Mouse (Mus musculus): ENCODE results near the gene Tent5c. TPM values are rescaled to one million over a fixed set of nuclear protein-coding genes. Genes with fewer than 3 reads are reported as not detected.

Gene Tent5c
- polyA plus RNA-seq, 1 experiment from 2014 or later = 3.8 TPM

DNA sequence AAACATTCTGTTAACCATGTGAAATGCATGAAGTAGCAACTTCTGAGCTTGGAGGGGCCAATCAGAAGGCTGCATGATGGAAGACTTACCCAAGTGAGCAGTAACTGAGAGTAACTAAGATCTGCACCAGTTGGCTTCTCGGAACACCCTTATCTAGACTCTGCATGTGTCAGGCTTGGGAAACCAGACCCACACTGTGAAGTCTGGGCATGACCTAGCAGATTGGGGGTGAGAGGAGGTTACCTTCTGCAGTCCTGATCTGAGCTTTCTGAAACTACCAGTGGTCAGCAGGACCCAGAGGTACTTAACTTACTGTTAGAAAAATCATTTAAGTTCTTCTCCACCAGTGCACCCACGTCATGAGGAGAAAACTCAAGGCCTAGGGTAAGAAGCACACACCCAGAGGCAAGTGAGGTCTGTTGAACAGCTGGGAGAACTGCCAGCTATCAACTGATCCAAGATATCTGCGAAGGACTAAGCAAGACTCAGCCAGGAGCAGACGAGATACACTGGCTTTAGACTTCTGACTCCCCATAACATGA lies 50.6 kb downstream of the Tent5c start:
- Histone ChIP-seq H3K27me3 (ENCODE audit: insufficient read depth, low read length) (no peaks in the 10 kb centered on the region), H3K4me2 (ENCODE audit: low read length) (no peak overlapping the region)

DNA sequence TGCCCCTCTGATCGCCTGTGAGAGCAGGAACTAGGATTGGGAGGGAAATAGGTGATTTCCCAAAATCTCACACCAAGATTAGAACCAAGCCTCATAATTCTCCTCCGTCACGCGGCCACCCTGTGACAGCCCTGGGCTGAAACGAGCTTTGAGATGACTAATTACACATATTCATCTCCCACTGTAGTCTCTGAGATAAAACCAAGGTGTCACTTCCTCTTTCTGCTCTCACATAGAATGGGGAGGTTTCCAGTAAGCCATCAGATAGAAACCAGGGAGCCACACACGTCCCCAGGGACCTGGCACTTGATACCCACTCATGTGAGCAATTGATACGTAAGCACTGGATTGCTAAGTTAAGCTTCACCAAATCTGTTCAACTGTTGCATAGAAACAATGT lies 52.4 kb downstream of the Tent5c start:
- ATAC-seq (replicated peaks; ENCODE audit: low FRiP score, low read depth) = no peak
- H3K9ac ChIP-seq (ENCODE audit: low read depth, low read length) = no peak overlapping the region
- no peak for DNase-seq (ENCODE audit: low spot score)
- no peak overlapping the region for H3K27ac ChIP-seq
- H3K4me2 ChIP-seq (ENCODE audit: low read length) = no peak overlapping the region
- no peaks in the 10 kb centered on the region for H3K4me1 ChIP-seq (replicated peaks; ENCODE audit: insufficient read depth, low read length)
- H3K36me3 ChIP-seq (ENCODE audit: insufficient read depth, low read length) = no peaks in the 10 kb centered on the region
- H3K9me3 ChIP-seq (replicated peaks; ENCODE audit: low read length) = no peaks in the 10 kb centered on the region
- H3K4me3 ChIP-seq (replicated peaks; ENCODE audit: low read depth, low read length) = no peak overlapping the region
- WGBS = 75% methylated on average over 7 of the region's 7 CpGs
- no peaks in the 10 kb centered on the region for H3K27me3 ChIP-seq (ENCODE audit: insufficient read depth, low read length)
- TF ChIP-seq CTCF (IDR thresholded peaks at IDR 0.05; ENCODE audit: low read depth) = no peak

More for the DNA sequence above, 50.6 kb downstream of the Tent5c start:
- Histone ChIP-seq H3K9ac (ENCODE audit: low read depth, low read length) (no peak overlapping the region), H3K36me3 (ENCODE audit: insufficient read depth, low read length) (no peaks in the 10 kb centered on the region), H3K4me3 (replicated peaks; ENCODE audit: low read depth, low read length) (no peak overlapping the region), H3K9me3 (replicated peaks; ENCODE audit: low read length) (no peaks in the 10 kb centered on the region), H3K27ac (no peak overlapping the region), H3K4me1 (replicated peaks; ENCODE audit: insufficient read depth, low read length) (no peaks in the 10 kb centered on the region)
- TF ChIP-seq CTCF (IDR thresholded peaks at IDR 0.05; ENCODE audit: low read depth) = no peak
- ATAC-seq (replicated peaks; ENCODE audit: low FRiP score, low read depth) (no peak), DNase-seq (ENCODE audit: low spot score) (no peak)
- 70% methylated on average over 4 of the region's 4 CpGs for WGBS

DNA sequence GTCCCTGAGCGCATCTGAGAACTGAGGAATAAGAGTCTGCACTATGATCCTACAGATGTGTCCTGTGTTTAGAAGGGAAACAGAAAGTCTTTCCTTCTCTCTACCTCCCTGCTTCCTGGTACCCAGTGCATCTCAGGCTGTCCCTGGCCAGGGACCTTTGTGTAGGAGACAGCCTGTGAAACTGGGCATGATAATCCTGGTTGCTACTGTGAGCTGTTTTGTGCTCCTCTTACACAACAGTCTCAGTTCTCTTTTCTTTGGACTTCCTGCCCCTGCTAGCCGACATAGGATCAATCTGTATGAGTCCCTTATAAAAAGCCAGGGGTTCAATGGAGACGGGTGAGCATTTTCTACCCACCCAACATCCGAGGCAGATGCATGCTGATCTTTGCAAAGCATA lies 57.4 kb downstream of the Tent5c start:
- Histone ChIP-seq H3K9me3 (replicated peaks; ENCODE audit: low read length) (no peaks in the 10 kb centered on the region), H3K9ac (ENCODE audit: low read depth, low read length) (no peak overlapping the region), H3K27me3 (ENCODE audit: insufficient read depth, low read length) (no peaks in the 10 kb centered on the region), H3K4me3 (replicated peaks; ENCODE audit: low read depth, low read length) (no peak overlapping the region), H3K4me2 (ENCODE audit: low read length) (no peak overlapping the region), H3K36me3 (ENCODE audit: insufficient read depth, low read length) (no peaks in the 10 kb centered on the region), H3K4me1 (replicated peaks; ENCODE audit: insufficient read depth, low read length) (no peaks in the 10 kb centered on the region), H3K27ac (no peak overlapping the region)
- DNase-seq (ENCODE audit: low spot score) (no peak), ATAC-seq (replicated peaks; ENCODE audit: low FRiP score, low read depth) (no peak)
- no peak for TF ChIP-seq CTCF (IDR thresholded peaks at IDR 0.05; ENCODE audit: low read depth)
- 84% methylated on average over 4 of the region's 4 CpGs for WGBS

DNA sequence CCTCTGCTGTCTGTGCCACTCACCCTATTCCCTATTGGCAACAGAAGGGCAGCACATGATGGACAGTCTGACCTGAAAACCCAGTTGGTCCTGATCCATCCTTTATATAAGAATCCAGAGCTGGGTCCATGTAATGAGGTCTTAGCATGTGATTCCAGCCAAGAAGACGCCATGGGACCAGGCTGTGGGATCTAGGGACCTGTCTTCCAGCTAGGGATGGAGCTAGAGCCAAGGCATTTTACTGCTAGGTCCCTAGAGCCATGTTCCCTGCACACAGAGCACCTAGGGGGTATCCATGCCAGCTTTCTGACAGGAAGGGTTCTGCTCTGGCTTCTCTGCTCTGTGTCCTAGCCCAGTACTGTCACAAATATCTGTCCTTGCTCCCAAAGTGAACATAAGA lies 58.4 kb downstream of the Tent5c start:
- ATAC-seq (replicated peaks; ENCODE audit: low FRiP score, low read depth) = no peak
- Histone ChIP-seq H3K27me3 (ENCODE audit: insufficient read depth, low read length) (no peaks in the 10 kb centered on the region), H3K9ac (ENCODE audit: low read depth, low read length) (no peak overlapping the region), H3K9me3 (replicated peaks; ENCODE audit: low read length) (no peaks in the 10 kb centered on the region), H3K36me3 (ENCODE audit: insufficient read depth, low read length) (no peaks in the 10 kb centered on the region), H3K4me2 (ENCODE audit: low read length) (no peak overlapping the region), H3K4me3 (replicated peaks; ENCODE audit: low read depth, low read length) (no peak overlapping the region), H3K4me1 (replicated peaks; ENCODE audit: insufficient read depth, low read length) (no peaks in the 10 kb centered on the region), H3K27ac (no peak overlapping the region)
- no peak for DNase-seq (ENCODE audit: low spot score)
- TF ChIP-seq CTCF (IDR thresholded peaks at IDR 0.05; ENCODE audit: low read depth) = no peak
- 91% methylated on average over 1 of the region's 1 CpGs for WGBS

DNA sequence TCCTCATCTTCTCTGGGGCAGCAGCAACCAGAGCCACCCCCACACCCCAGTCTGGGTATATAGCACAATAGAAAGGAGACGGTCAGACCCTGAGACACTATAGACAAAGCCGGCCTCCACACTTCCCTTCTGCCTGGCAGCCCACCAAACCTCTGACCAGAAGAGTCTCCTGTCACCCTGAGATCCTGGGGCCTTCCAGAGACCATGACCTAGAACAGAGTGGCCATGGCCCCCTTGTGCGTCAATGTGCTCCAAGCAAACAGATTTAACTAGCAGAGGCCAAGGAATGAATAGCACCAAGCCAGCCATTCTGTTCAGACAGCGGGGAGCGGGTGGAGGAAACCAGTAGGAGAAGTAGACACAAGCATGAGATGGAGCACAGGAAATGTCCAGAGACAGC lies 59.0 kb downstream of the Tent5c start:
- no peak overlapping the region for H3K4me3 ChIP-seq (replicated peaks; ENCODE audit: low read depth, low read length)
- WGBS = 79% methylated on average over 5 of the region's 5 CpGs
- H3K9me3 ChIP-seq (replicated peaks; ENCODE audit: low read length) = no peaks in the 10 kb centered on the region
- no peaks in the 10 kb centered on the region for H3K4me1 ChIP-seq (replicated peaks; ENCODE audit: insufficient read depth, low read length)
- H3K27me3 ChIP-seq (ENCODE audit: insufficient read depth, low read length) = no peaks in the 10 kb centered on the region
- H3K9ac ChIP-seq (ENCODE audit: low read depth, low read length) = no peak overlapping the region
- no peak for DNase-seq (ENCODE audit: low spot score)
- H3K36me3 ChIP-seq (ENCODE audit: insufficient read depth, low read length) = no peaks in the 10 kb centered on the region
- no peak for ATAC-seq (replicated peaks; ENCODE audit: low FRiP score, low read depth)
- no peak overlapping the region for H3K27ac ChIP-seq
- TF ChIP-seq CTCF (IDR thresholded peaks at IDR 0.05; ENCODE audit: low read depth) = no peak
- H3K4me2 ChIP-seq (ENCODE audit: low read length) = no peak overlapping the region

DNA sequence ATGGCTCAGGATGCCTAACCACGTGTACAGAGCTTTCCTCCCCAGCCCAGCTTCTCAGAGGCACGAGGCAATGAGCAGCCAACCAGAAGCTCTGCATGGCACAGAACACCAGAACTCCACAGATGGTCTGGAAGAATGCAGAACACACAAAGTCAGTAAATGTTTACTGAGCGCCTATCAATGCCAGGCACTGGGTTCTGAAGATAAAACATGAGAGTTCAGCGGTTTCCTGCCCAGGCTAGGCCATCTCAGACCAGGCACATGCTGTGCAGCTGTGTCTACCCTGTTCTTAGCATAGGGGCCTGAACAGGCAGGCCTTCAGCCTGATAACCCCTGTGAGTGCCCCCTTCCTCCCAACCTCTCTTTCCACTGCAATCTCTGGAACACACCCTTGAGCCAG lies 59.5 kb downstream of the Tent5c start:
- H3K27ac ChIP-seq = no peak overlapping the region
- WGBS = 83% methylated on average over 4 of the region's 4 CpGs
- no peak for DNase-seq (ENCODE audit: low spot score)
- H3K9ac ChIP-seq (ENCODE audit: low read depth, low read length) = no peak overlapping the region
- no peaks in the 10 kb centered on the region for H3K9me3 ChIP-seq (replicated peaks; ENCODE audit: low read length)
- no peaks in the 10 kb centered on the region for H3K36me3 ChIP-seq (ENCODE audit: insufficient read depth, low read length)
- H3K4me2 ChIP-seq (ENCODE audit: low read length) = no peak overlapping the region
- H3K27me3 ChIP-seq (ENCODE audit: insufficient read depth, low read length) = no peaks in the 10 kb centered on the region
- ATAC-seq (replicated peaks; ENCODE audit: low FRiP score, low read depth) = no peak
- H3K4me1 ChIP-seq (replicated peaks; ENCODE audit: insufficient read depth, low read length) = no peaks in the 10 kb centered on the region
- no peak overlapping the region for H3K4me3 ChIP-seq (replicated peaks; ENCODE audit: low read depth, low read length)
- no peak for TF ChIP-seq CTCF (IDR thresholded peaks at IDR 0.05; ENCODE audit: low read depth)

DNA sequence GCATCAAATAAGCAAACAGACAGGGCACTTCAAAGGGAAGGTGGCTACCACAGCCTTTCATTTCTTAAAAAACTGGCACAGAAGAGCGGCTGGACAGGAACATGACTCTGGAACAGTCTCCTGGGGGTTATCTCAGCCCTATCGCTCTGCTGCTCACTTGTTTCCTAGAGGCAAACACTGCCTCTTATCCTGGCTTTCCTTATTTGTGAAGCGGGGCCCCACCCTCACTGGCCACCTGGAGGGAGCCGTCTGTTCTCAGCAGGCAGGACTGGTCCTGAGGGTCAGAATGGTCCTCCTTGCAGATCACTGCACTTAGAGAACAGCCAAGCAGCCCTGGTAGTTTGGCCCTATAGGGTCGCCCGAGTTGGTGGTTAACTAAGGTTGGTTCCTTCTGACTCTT lies 61.6 kb downstream of the Tent5c start:
- 65% methylated on average over 6 of the region's 6 CpGs for WGBS
- no peak overlapping the region for H3K27ac ChIP-seq
- no peaks in the 10 kb centered on the region for H3K4me1 ChIP-seq (replicated peaks; ENCODE audit: insufficient read depth, low read length)
- no peaks in the 10 kb centered on the region for H3K9me3 ChIP-seq (replicated peaks; ENCODE audit: low read length)
- ATAC-seq (replicated peaks; ENCODE audit: low FRiP score, low read depth) (no peak), DNase-seq (ENCODE audit: low spot score) (no peak)
- no peak for TF ChIP-seq CTCF (IDR thresholded peaks at IDR 0.05; ENCODE audit: low read depth)
- no peaks in the 10 kb centered on the region for H3K27me3 ChIP-seq (ENCODE audit: insufficient read depth, low read length)
- no peak overlapping the region for H3K4me3 ChIP-seq (replicated peaks; ENCODE audit: low read depth, low read length)
- no peak overlapping the region for H3K9ac ChIP-seq (ENCODE audit: low read depth, low read length)
- H3K4me2 ChIP-seq (ENCODE audit: low read length) = no peak overlapping the region
- no peaks in the 10 kb centered on the region for H3K36me3 ChIP-seq (ENCODE audit: insufficient read depth, low read length)

All from kidney, postnatal 0 days (tissue).